Mouse (Mus musculus): Measurements from ENCODE around the gene 4930562C15Rik. TPM values are rescaled to one million over a fixed set of nuclear protein-coding genes. Genes with fewer than 3 reads are reported as not detected.

4930562C15Rik gene
- polyA plus RNA-seq, 1 experiment from 2014 or later = 0.75 TPM

DNA sequence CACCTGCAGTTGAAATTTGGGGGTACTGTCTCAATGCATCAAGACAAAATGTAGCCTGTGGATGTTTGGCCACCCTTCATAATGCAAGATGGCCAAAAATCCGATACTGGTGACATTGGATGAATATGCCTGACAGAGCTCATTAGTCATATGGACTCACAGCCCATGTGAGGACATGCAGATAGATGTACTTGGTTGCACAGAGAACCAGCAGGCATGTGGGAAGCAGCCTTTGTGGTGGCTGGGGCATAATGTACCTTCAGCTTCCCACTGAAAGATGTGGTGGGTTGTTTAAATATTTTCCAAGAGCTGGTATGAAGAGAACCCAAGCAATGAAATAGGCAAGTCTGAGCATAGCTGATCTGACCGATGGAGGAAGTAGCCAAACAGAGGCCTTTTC is 1.4 kb upstream of the 4930562C15Rik start:
- no peaks in the 10 kb centered on the region for H3K36me3 ChIP-seq
- no peak for ATAC-seq (ENCODE audit: low FRiP score, low read depth)
- no peak overlapping the region for H3K4me2 ChIP-seq (replicated peaks)
- no peak overlapping the region for H3K27ac ChIP-seq
- H3K27me3 ChIP-seq = no peaks in the 10 kb centered on the region
- no peak overlapping the region for H3K4me3 ChIP-seq
- 80% methylated on average over 2 of the region's 2 CpGs for whole genome bisulfite sequencing
- H3K9me3 ChIP-seq = no peaks in the 10 kb centered on the region
- no peak overlapping the region for H3K9ac ChIP-seq
- H3K4me1 ChIP-seq = no peaks in the 10 kb centered on the region

DNA sequence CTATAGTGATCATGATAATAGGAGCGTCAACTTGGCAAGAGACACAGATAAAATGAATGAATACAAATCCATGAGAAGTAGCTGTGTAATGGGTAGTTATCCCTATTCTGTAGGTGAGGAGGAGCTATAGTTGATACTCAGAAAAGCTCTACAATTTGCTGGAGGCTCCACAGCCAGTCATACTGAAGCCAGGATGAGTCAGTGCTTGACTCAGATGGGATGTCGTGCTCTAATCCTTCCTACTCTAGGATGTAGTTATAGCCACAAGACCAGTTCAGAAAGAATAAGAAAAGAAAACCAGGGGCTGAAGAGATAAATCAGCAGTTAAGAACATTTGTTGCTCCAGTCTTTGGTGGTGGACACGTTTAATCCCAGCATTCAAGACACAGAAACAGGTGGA is 2.4 kb downstream of the 4930562C15Rik start:
- no peak overlapping the region for H3K4me3 ChIP-seq
- 77% methylated on average over 3 of the region's 3 CpGs for WGBS

DNA sequence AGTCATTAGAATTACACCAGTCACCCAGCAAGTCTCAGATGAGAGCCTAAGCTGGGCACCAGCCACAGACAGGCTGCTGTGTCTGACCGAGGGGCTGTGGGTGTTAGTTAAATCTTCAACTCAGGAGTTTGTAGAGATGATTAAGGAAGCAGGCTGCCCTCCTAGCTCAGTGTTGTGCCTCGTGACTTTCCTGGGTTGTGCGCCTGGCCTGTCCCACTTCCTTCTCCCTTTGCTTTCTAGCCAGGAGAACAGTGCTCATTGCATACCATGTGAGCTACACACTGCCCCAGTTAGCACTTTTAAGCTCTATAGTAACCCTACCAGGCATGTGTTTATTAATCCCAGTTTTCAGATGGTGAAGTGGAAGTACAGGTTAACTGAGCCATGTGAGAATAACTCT is 4.3 kb downstream of the 4930562C15Rik start:
- no peaks in the 10 kb centered on the region for H3K36me3 ChIP-seq
- no peak overlapping the region for H3K4me2 ChIP-seq (replicated peaks)
- no peaks in the 10 kb centered on the region for H3K27me3 ChIP-seq
- H3K4me3 ChIP-seq = no peak overlapping the region
- no peaks in the 10 kb centered on the region for H3K4me1 ChIP-seq
- ATAC-seq (ENCODE audit: low FRiP score, low read depth) = no peak
- H3K9me3 ChIP-seq = no peaks in the 10 kb centered on the region
- no peak overlapping the region for H3K9ac ChIP-seq
- 80% methylated on average over 3 of the region's 3 CpGs for WGBS
- no peak overlapping the region for H3K27ac ChIP-seq

More for the DNA sequence above, 2.4 kb downstream of the 4930562C15Rik start:
- Histone ChIP-seq H3K9me3 (no peaks in the 10 kb centered on the region), H3K9ac (no peak overlapping the region), H3K4me1 (no peaks in the 10 kb centered on the region), H3K27me3 (no peaks in the 10 kb centered on the region), H3K4me2 (replicated peaks) (no peak overlapping the region), H3K36me3 (no peaks in the 10 kb centered on the region), H3K27ac (no peak overlapping the region)
- no peak for ATAC-seq (ENCODE audit: low FRiP score, low read depth)

DNA sequence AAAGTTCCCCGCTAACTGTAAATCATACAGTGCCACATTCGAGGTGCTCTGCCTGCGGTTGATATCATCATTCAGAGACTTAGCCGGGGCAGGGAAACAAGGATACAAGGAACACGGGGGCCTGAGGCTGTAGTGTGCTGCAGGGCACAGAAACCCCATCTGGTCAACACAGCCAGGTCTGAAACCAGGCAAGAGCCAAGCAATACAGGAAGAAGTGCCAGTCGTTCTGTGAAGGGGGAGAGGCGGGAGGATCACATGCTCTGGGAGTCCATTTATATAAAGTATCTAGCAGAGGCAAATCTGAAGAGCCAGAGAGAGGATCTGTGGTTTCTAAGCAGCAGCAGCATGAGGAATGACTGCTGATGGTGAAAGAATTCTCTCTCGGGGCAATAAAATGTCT is 5.0 kb downstream of the 4930562C15Rik start:
- ATAC-seq (ENCODE audit: low FRiP score, low read depth) = no peak
- no peaks in the 10 kb centered on the region for H3K4me1 ChIP-seq
- H3K4me3 ChIP-seq = no peak overlapping the region
- H3K9me3 ChIP-seq = no peaks in the 10 kb centered on the region
- H3K36me3 ChIP-seq = no peaks in the 10 kb centered on the region
- no peaks in the 10 kb centered on the region for H3K27me3 ChIP-seq
- no peak overlapping the region for H3K4me2 ChIP-seq (replicated peaks)
- H3K9ac ChIP-seq = no peak overlapping the region
- no peak overlapping the region for H3K27ac ChIP-seq
- WGBS = 76% methylated on average over 8 of the region's 8 CpGs

DNA sequence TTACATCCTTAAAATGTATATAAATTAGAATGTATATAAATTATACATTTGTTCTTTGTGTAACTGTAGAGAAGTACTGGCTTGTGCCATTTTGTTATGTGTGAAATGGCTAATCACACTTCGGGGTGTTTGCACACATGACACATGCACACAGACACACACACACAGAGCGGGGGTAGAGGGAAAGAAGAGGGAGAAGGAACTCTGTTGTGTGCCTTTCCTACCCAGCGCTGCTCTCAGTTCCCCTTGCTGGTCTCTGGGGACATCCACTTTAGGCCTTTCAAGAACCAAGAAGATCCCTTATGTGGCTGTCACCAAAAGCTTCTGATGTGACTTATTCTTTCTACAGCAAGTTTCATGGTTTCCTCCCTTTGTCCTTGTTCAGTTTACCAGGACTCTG is 11.8 kb downstream of the 4930562C15Rik start:
- whole genome bisulfite sequencing = 83% methylated on average over 3 of the region's 3 CpGs
- ATAC-seq (ENCODE audit: low FRiP score, low read depth) = no peak
- H3K9me3 ChIP-seq = no peaks in the 10 kb centered on the region
- H3K9ac ChIP-seq = no peak overlapping the region
- H3K36me3 ChIP-seq = no peaks in the 10 kb centered on the region
- no peak overlapping the region for H3K4me2 ChIP-seq (replicated peaks)
- H3K27ac ChIP-seq = no peak overlapping the region
- H3K4me3 ChIP-seq = no peak overlapping the region
- 0 out of 2 replicates have a peak, but pooled peaks cover 7% of the 10 kb centered on the region for H3K4me1 ChIP-seq
- no peaks in the 10 kb centered on the region for H3K27me3 ChIP-seq

DNA sequence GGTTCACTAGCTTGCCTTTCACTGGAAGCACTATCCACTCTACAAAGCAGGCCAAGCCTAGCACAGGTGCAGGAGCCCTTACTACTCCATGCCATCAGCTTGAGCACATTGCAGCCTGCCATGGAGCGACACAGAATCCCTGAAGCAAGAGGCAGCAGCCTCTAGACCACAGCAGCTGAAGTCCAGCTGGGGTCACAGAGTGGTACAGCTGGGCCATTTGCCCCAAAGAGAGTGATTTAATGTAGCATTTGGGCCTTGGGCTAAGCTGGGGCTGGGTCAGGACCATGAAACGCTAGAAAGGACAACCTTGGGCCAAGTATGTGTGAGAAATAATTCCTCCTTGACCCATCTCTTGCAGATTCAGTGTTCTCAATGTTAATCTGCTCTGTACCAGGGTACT is 12.9 kb downstream of the 4930562C15Rik start:
- Histone ChIP-seq H3K4me2 (replicated peaks) (no peak overlapping the region), H3K36me3 (no peaks in the 10 kb centered on the region), H3K27me3 (no peaks in the 10 kb centered on the region), H3K27ac (no peak overlapping the region), H3K9me3 (no peaks in the 10 kb centered on the region), H3K9ac (no peak overlapping the region), H3K4me1 (0 out of 2 replicates have a peak, but pooled peaks cover 7% of the 10 kb centered on the region), H3K4me3 (no peak overlapping the region)
- ATAC-seq (ENCODE audit: low FRiP score, low read depth) = no peak
- WGBS = 74% methylated on average over 2 of the region's 2 CpGs

DNA sequence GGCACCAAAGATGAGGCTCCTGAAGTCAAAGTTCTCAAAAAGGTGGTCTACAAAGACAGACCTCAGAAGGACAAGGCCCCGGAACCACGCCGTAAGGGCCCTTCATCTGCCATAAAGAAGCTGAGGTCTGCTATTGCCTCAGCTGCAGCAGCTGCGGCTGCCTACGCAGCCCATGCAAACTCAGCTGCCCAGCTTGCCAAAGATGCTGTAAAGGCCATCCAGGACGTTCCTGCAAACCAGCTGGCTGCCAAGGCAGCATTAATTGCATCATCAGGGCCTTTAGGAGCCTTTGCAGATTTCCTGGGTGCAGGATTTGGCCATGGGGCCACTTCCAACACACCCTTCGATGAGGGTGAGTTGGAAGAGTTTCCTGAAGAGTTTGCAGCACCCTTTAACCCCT is 15.1 kb downstream of the 4930562C15Rik start:
- no peak overlapping the region for H3K4me2 ChIP-seq (replicated peaks)
- H3K27me3 ChIP-seq = no peaks in the 10 kb centered on the region
- no peaks in the 10 kb centered on the region for H3K9me3 ChIP-seq
- 61% methylated on average over 7 of the region's 7 CpGs for whole genome bisulfite sequencing
- no peak for ATAC-seq (ENCODE audit: low FRiP score, low read depth)
- H3K4me1 ChIP-seq = 0 out of 2 replicates have a peak, but pooled peaks cover 7% of the 10 kb centered on the region
- no peaks in the 10 kb centered on the region for H3K36me3 ChIP-seq
- H3K9ac ChIP-seq = no peak overlapping the region
- H3K27ac ChIP-seq = no peak overlapping the region
- H3K4me3 ChIP-seq = no peak overlapping the region

DNA sequence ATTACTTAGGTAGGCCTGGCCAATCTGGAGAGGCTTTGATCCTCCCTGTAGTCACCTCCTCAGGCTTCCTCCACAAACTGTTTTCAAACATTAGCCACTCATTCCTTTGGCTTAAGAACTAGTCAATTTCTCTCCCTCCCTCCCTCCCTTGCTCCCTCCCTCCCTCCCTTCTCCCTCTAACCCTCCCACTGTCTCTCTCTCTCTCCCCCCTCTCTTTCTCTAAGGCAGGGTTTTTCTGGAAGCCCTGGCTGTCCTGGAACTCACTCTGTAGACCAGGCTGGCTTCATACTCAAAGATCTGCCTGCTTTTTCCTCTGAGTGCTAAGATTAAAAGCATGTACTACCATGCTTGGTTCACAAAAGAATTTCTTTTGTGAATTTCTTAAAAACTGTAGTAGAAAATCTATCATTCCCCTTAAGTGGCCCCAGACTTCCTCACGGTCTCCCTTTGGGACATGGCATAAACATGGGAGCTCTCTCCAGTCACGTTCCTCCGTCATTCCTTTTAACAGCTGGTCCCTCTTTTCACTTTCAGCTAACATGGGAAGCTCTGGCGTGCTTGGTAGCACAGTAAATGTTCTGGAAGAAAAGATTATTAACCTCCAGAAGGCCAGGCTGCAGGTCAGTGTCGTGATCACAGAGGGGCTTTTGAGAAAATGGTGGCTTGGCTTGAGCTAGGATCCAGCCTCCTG is 15.9 kb downstream of the 4930562C15Rik start:
- Histone ChIP-seq H3K9ac (no peak overlapping the region), H3K36me3 (no peaks in the 10 kb centered on the region), H3K4me2 (replicated peaks) (no peak overlapping the region), H3K27ac (no peak overlapping the region), H3K9me3 (no peaks in the 10 kb centered on the region), H3K4me3 (no peak overlapping the region), H3K4me1 (0 out of 2 replicates have a peak, but pooled peaks cover 7% of the 10 kb centered on the region), H3K27me3 (no peaks in the 10 kb centered on the region)
- no peak for ATAC-seq (ENCODE audit: low FRiP score, low read depth)
- WGBS = 33% methylated on average over 5 of the region's 5 CpGs

DNA sequence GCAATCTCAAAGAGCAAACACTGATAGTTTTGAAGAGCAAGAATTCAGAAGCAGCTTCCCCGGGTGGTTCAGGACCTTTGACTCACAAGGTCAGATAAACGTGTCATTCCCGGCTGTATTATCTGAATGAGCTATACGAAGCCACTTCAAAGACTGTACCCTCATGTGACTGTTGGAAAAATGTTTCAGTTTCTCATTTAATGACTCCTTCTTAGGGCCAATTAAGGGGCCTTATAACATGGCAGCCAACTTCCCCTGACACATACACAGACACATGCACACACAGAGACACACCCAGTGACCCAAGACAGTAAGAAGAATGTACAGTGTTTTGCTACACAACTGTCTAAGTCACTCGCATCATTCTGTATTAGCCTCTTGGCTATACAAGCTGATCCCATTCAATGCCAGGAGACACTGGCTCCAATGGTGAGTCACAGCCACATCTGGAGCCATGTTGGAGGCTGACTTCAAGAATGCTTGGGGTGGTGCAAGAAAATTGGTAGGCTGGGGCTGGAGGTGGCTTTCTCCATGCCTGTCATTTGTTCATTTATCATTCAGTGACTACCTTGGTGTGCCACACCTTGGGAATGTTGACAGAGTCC is 19.9 kb downstream of the 4930562C15Rik start:
- no peaks in the 10 kb centered on the region for H3K9me3 ChIP-seq
- H3K4me1 ChIP-seq = 0 out of 2 replicates have a peak, but pooled peaks cover 7% of the 10 kb centered on the region
- no peaks in the 10 kb centered on the region for H3K27me3 ChIP-seq
- no peak overlapping the region for H3K27ac ChIP-seq
- ATAC-seq (ENCODE audit: low FRiP score, low read depth) = no peak
- 61% methylated on average over 5 of the region's 5 CpGs for WGBS
- H3K9ac ChIP-seq = no peak overlapping the region
- no peaks in the 10 kb centered on the region for H3K36me3 ChIP-seq
- no peak overlapping the region for H3K4me3 ChIP-seq
- H3K4me2 ChIP-seq (replicated peaks) = no peak overlapping the region

DNA sequence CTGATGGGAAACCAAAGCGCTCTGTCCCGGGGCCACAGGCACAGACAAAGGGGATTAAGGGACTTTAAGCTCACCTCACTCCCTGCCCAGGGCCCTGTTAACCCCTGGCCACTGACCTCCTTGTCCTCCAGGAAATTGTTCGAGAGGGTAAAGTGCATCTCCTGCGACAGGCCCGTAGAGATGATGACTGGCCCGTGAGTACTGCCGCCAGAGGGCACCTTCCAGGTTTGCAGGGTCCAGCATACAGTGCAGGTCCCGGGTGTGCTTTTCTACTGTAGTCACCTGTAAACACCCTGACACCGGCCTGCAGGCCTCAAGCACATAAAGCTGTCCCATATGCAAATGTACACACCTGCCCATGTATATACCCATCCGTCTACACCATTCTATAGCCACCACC is 26.2 kb downstream of the 4930562C15Rik start:
- H3K36me3 ChIP-seq = no peaks in the 10 kb centered on the region
- no peak for ATAC-seq (ENCODE audit: low FRiP score, low read depth)
- 50% methylated on average over 10 of the region's 10 CpGs for WGBS
- H3K4me1 ChIP-seq = peaks cover 9% of the 10 kb centered on the region
- no peak overlapping the region for H3K27ac ChIP-seq
- no peak overlapping the region for H3K4me3 ChIP-seq
- H3K27me3 ChIP-seq = no peaks in the 10 kb centered on the region
- H3K9me3 ChIP-seq = no peaks in the 10 kb centered on the region
- H3K9ac ChIP-seq = no peak overlapping the region
- no peak overlapping the region for H3K4me2 ChIP-seq (replicated peaks)

DNA sequence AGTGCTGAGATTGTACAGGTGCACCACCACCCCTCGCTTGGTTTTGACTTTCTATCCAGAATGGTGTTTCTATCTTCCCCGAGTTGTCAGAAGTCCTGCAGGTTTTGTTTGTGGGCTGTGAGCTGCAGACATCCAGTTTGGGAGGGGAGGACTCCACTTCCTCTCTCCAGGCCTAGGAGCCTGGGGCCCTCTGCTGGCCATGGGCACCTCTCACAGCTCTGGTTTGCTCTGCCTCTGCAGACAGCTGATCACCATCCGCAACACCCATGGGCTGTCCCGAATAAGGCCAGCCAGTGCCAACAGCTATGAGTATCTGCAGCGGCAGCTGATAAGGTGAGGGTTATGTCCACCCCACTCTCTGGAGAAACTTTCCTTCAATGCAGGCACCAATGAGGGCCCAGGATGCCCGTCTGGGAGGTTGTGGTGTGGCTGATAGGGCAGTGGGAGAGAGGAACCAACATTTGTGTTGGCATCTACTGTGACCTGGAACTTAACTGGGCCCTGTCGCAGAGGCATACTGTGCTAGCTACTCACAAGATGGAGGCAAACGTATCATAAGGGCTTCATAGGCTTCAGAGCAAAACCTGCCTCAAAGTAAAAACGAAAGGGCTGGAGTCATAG is 27.8 kb downstream of the 4930562C15Rik start:
- Histone ChIP-seq H3K36me3 (no peaks in the 10 kb centered on the region), H3K4me2 (replicated peaks) (no peak overlapping the region), H3K4me3 (no peak overlapping the region), H3K27ac (no peak overlapping the region), H3K27me3 (no peaks in the 10 kb centered on the region), H3K9ac (no peak overlapping the region), H3K4me1 (peaks cover 11% of the 10 kb centered on the region), H3K9me3 (no peaks in the 10 kb centered on the region)
- peak; percentile 76 for ATAC-seq (ENCODE audit: low FRiP score, low read depth)
- WGBS = 62% methylated on average over 9 of the region's 9 CpGs

DNA sequence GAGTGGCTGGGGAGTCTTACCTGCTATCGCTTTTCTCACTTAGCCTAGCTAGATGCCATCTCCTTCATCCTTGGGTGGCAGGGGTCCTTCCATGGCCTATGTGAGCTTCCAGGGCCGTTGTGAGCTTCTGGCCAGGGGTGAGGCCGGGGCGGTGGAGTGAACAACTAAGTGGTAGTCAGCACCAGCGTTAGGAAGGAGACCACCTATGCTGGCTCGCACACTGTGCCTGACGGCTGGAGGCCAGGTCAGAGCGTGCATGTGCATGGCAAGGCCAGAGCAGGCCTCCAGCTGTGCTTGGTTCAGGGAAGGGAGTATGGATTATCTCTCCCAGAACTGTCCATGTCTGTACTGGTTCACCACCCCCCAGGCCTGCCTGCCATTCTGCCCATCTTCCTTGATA is 28.5 kb downstream of the 4930562C15Rik start:
- H3K9ac ChIP-seq = no peak overlapping the region
- WGBS = 84% methylated on average over 8 of the region's 8 CpGs
- H3K4me2 ChIP-seq (replicated peaks) = no peak overlapping the region
- no peak overlapping the region for H3K27ac ChIP-seq
- H3K36me3 ChIP-seq = peaks cover 5% of the 10 kb centered on the region
- no peak for ATAC-seq (ENCODE audit: low FRiP score, low read depth)
- no peak overlapping the region for H3K4me3 ChIP-seq
- no peaks in the 10 kb centered on the region for H3K27me3 ChIP-seq
- H3K4me1 ChIP-seq = peaks cover 11% of the 10 kb centered on the region
- no peaks in the 10 kb centered on the region for H3K9me3 ChIP-seq

Data from limb, embryonic 13.5 days (tissue).